Mouse (Mus musculus) liver, postnatal 0 days (tissue): ENCODE measurements around the gene Trmt6. TPM values are rescaled to one million over a fixed set of nuclear protein-coding genes. Genes with fewer than 3 reads are reported as not detected.

ENCODE experiments used
- ATAC-seq: fragments of 200-750 bp; cut with Nextera tagmentation; 2 replicates; pipeline ENCODE4 v1.8.0; 2017; ENCODE audit warnings: mild to moderate bottlenecking, moderate library complexity
- DNase-seq: peaks from one replicate; pipeline ENCODE4 v3.0.0-alpha.2; 2016
- H3K27ac ChIP-seq: fragments of 300-500 bp; sonication (generic); 2 replicates; pipeline ENCODE4 v1.5.1; 2014; ENCODE audit warnings: antibody characterized with exemption, moderate library complexity, mild to moderate bottlenecking, low read depth
- H3K27me3 ChIP-seq: fragments of 300-500 bp; sonication (generic); 2 replicates; pipeline ENCODE4 v1.6.1; 2014; ENCODE audit warnings: low read length, control low read depth, mixed read lengths; ENCODE audit not compliant: insufficient read depth
- H3K36me3 ChIP-seq: fragments of 300-500 bp; sonication (generic); replicated peaks from 2 replicates; pipeline ENCODE4 v1.6.1; 2014; ENCODE audit warnings: mild to moderate bottlenecking, control low read depth, low read length, moderate library complexity, mixed read lengths; ENCODE audit not compliant: insufficient read depth
- H3K4me1 ChIP-seq: fragments of 300-500 bp; sonication (generic); 2 replicates; pipeline ENCODE4 v1.6.1; 2014; ENCODE audit warnings: antibody characterized with exemption, mild to moderate bottlenecking, control low read depth; ENCODE audit not compliant: insufficient read depth
- H3K4me2 ChIP-seq: fragments of 300-500 bp; sonication (generic); 2 replicates; pipeline ENCODE4 v1.6.1; 2014; ENCODE audit warnings: low read depth, mild to moderate bottlenecking, low read length, moderate library complexity, mixed read lengths
- H3K4me3 ChIP-seq: fragments of 300-500 bp; sonication (generic); 2 replicates; pipeline ENCODE4 v1.5.1; 2014; ENCODE audit warnings: low read depth, low read length
- H3K9ac ChIP-seq: fragments of 300-500 bp; sonication (generic); replicated peaks from 2 replicates; pipeline ENCODE4 v1.6.1; 2014; ENCODE audit warnings: mild to moderate bottlenecking, moderate library complexity
- H3K9me3 ChIP-seq: fragments of 300-500 bp; sonication (generic); 2 replicates; pipeline ENCODE4 v1.6.1; 2016; ENCODE audit warnings: mild to moderate bottlenecking, control low read depth, low read length, mixed read lengths
- CTCF ChIP-seq: sonication (generic); IDR thresholded peaks from 2 replicates; pipeline ENCODE4 v1.5.1; 2016; ENCODE audit warnings: antibody characterized with exemption, low read depth
- EP300 ChIP-seq: IDR thresholded peaks from 2 replicates; pipeline ENCODE4 v1.6.1; 2016; ENCODE audit warnings: antibody characterized with exemption, low read depth, mild to moderate bottlenecking
- WGBS: fragments of 180-500 bp; shearing (Covaris S2); extraction: QIAGEN DNeasy Blood & Tissue Kit; methylation state at CpG from one replicate; pipeline ENCODE4 v1.1.7; 2014; ENCODE audit not compliant: insufficient replicate concordance; 5-methylcytosine and 5-hydroxymethylcytosine counted together
- polyA plus RNA-seq: library from polyadenylated mRNA; unstranded; fragments of >200 nt; fragmentation: Nextera tagmentation; extraction: Ambion mirVana; gene quantifications from 2 replicates; pipeline ENCODE4 v1.2.1, GENCODE M21; 2015

Trmt6 gene
- polyA plus RNA-seq, 1 experiment from 2014 or later, result 17.3 TPM

GRCm38 (mm10) chr2:132849141-132849540 is 33.3 kb upstream of the Trmt6 start:
- H3K4me2 ChIP-seq, result peak overlapping the region; percentile 83
- DNase-seq, result no peak
- H3K27me3 ChIP-seq, result no peaks in the 10 kb centered on the region
- ATAC-seq, result no peak
- no peak for TF ChIP-seq EP300
- TF ChIP-seq CTCF, result no peak
- H3K4me3 ChIP-seq, result no peak overlapping the region
- no peaks in the 10 kb centered on the region for H3K9me3 ChIP-seq
- H3K4me1 ChIP-seq, result peaks cover 7% of the 10 kb centered on the region; the same call in 1 of the 2 replicates
- 85% methylated on average over 6 of the region's 6 CpGs for WGBS
- peaks cover 20% of the 10 kb centered on the region for H3K36me3 ChIP-seq
- H3K27ac ChIP-seq, result peak overlapping the region; percentile 55; the same call in 1 of the 2 replicates
- no peak overlapping the region for H3K9ac ChIP-seq

GRCm38 (mm10) chr2:132848361-132848760 is 32.5 kb upstream of the Trmt6 start:
- WGBS, result 67% methylated on average over 4 of the region's 4 CpGs

GRCm38 (mm10) chr2:132847581-132847980 is 31.7 kb upstream of the Trmt6 start:
- Histone ChIP-seq H3K4me1 (peaks cover 7% of the 10 kb centered on the region; the same call in 1 of the 2 replicates), H3K4me3 (peak overlapping the region; percentile 76), H3K27me3 (no peaks in the 10 kb centered on the region), H3K9me3 (no peaks in the 10 kb centered on the region), H3K9ac (peak overlapping the region; percentile 86), H3K4me2 (peak overlapping the region; percentile 83), H3K36me3 (peaks cover 14% of the 10 kb centered on the region), H3K27ac (peak overlapping the region; percentile 89)
- DNase-seq, result peak; percentile 49
- TF ChIP-seq EP300, result no peak
- no peak for TF ChIP-seq CTCF
- no peak for ATAC-seq
- WGBS, result 33% methylated on average over 7 of the region's 7 CpGs

More at GRCm38 (mm10) chr2:132848361-132848760, 32.5 kb upstream of the Trmt6 start:
- Histone ChIP-seq H3K27me3 (no peaks in the 10 kb centered on the region), H3K4me2 (peak overlapping the region; percentile 83), H3K9me3 (no peaks in the 10 kb centered on the region), H3K36me3 (peaks cover 20% of the 10 kb centered on the region), H3K4me3 (peak overlapping the region; percentile 76; the same call in 1 of the 2 replicates), H3K9ac (peak overlapping the region; percentile 86), H3K4me1 (peaks cover 7% of the 10 kb centered on the region; the same call in 1 of the 2 replicates), H3K27ac (peak overlapping the region; percentile 89)
- DNase-seq, result no peak
- no peak for TF ChIP-seq CTCF
- peak; percentile 30 for ATAC-seq

- Histone ChIP-seq H3K27ac (peak within 1 kb of the TSS; percentile 89), H3K9ac (peak within 1 kb of the TSS; percentile 86), H3K27me3 (no peaks in the 10 kb centered on the region), H3K4me3 (peak within 1 kb of the TSS; percentile 76), H3K4me2 (peak within 1 kb of the TSS; percentile 83), H3K36me3 (peaks cover 7% of the 10 kb centered on the region), H3K9me3 (no peaks in the 10 kb centered on the region), H3K4me1 (peaks cover 4% of the 10 kb centered on the region; the same call in 1 of the 2 replicates)
- TF ChIP-seq EP300, result no peak
- TF ChIP-seq CTCF, result peak; percentile 100
- peak; percentile 87 for ATAC-seq
- peak; percentile 98 for DNase-seq
- WGBS, result under 1% methylated on average over 87 of the region's 96 CpGs
Measured at GRCm38 (mm10) chr2:132846407-132847358, 30.8 kb upstream of the Trmt6 start, which contains the start of gene Crls1. TSS of gene Crls1 (plus strand) at chr2:132846666.

GRCm38 (mm10) chr2:132841071-132841470 is 25.2 kb upstream of the Trmt6 start:
- no peaks in the 10 kb centered on the region for H3K4me1 ChIP-seq
- H3K4me3 ChIP-seq, result no peak overlapping the region
- no peak overlapping the region for H3K9ac ChIP-seq
- WGBS, result 87% methylated on average over 4 of the region's 4 CpGs
- no peaks in the 10 kb centered on the region for H3K9me3 ChIP-seq
- no peak overlapping the region for H3K27ac ChIP-seq
- TF ChIP-seq CTCF (no peak), EP300 (no peak)
- H3K4me2 ChIP-seq, result no peak overlapping the region
- no peak for DNase-seq
- no peaks in the 10 kb centered on the region; the same call in 1 of the 2 replicates for H3K36me3 ChIP-seq
- ATAC-seq, result no peak
- no peaks in the 10 kb centered on the region for H3K27me3 ChIP-seq

- WGBS, result 78% methylated on average over 2 of the region's 2 CpGs
- Histone ChIP-seq H3K36me3 (peaks cover 22% of the 10 kb centered on the region), H3K4me3 (no peak overlapping the region), H3K27me3 (no peaks in the 10 kb centered on the region), H3K27ac (no peak overlapping the region), H3K4me2 (no peak overlapping the region), H3K4me1 (no peaks in the 10 kb centered on the region), H3K9me3 (peaks cover 3% of the 10 kb centered on the region; the same call in 1 of the 2 replicates), H3K9ac (no peak overlapping the region)
- DNase-seq (no peak), ATAC-seq (no peak)
- no peak for TF ChIP-seq EP300
- TF ChIP-seq CTCF, result no peak
Measured at GRCm38 (mm10) chr2:132802976-132803375, 12.9 kb downstream of the Trmt6 start.
